Mouse (Mus musculus): ENCODE measurements around the gene Fgf23. TPM values are rescaled to one million over a fixed set of nuclear protein-coding genes. Genes with fewer than 3 reads are reported as not detected.

Fgf23 gene
- polyA plus RNA-seq, 1 experiment from 2014 or later, result 0.09 TPM

- peaks cover 66% of the 10 kb centered on the region for H3K36me3 ChIP-seq (ENCODE audit: control insufficient read depth, insufficient read depth, low read length)
- no peak for ATAC-seq
Measured at GRCm38 (mm10) chr6:127129659-127130058, 57.0 kb downstream of the Fgf23 start.

GRCm38 (mm10) chr6:127130377-127130776, 57.7 kb downstream of the Fgf23 start:
- Histone ChIP-seq H3K9me3 (replicated peaks; ENCODE audit: control insufficient read depth, low read length) (no peaks in the 10 kb centered on the region), H3K27ac (ENCODE audit: low read depth, low read length) (peak overlapping the region; percentile 39; the same call in 1 of the 2 replicates), H3K4me2 (ENCODE audit: low read length) (no peak overlapping the region), H3K9ac (ENCODE audit: low read length) (0 out of 2 replicates have a peak overlapping the region, but pooled peaks have one; percentile 29), H3K27me3 (replicated peaks; ENCODE audit: control insufficient read depth, insufficient read depth, low read length) (no peaks in the 10 kb centered on the region), H3K36me3 (ENCODE audit: control insufficient read depth, insufficient read depth, low read length) (peaks cover 70% of the 10 kb centered on the region), H3K4me1 (ENCODE audit: control insufficient read depth, insufficient read depth, low read length) (peaks cover 34% of the 10 kb centered on the region), H3K4me3 (ENCODE audit: low read depth, low read length) (no peak overlapping the region)
- WGBS, result 40% methylated on average over 13 of the region's 13 CpGs
- peak; percentile 75 for DNase-seq (ENCODE audit: low spot score)
- peak; percentile 22 for ATAC-seq

More at GRCm38 (mm10) chr6:127129659-127130058, 57.0 kb downstream of the Fgf23 start:
- WGBS, result 91% methylated on average over 14 of the region's 14 CpGs
- Histone ChIP-seq H3K4me3 (ENCODE audit: low read depth, low read length) (no peak overlapping the region), H3K27me3 (replicated peaks; ENCODE audit: control insufficient read depth, insufficient read depth, low read length) (no peaks in the 10 kb centered on the region), H3K9ac (ENCODE audit: low read length) (no peak overlapping the region), H3K4me1 (ENCODE audit: control insufficient read depth, insufficient read depth, low read length) (peaks cover 29% of the 10 kb centered on the region), H3K9me3 (replicated peaks; ENCODE audit: control insufficient read depth, low read length) (no peaks in the 10 kb centered on the region), H3K4me2 (ENCODE audit: low read length) (no peak overlapping the region), H3K27ac (ENCODE audit: low read depth, low read length) (no peak overlapping the region)
- no peak for DNase-seq (ENCODE audit: low spot score)

Other genes with a start within 250 kb of the Fgf23 start
- 184 and 204 TPM in 2 replicates for gene Ndufa9, start 223.8 kb upstream of the Fgf23 start, polyA plus RNA-seq (2014; fragmentation: Nextera tagmentation; extraction: Ambion mirVana)
- 0.07 and 0.09 TPM in 2 replicates for gene Akap3, start 219.8 kb upstream of the Fgf23 start, polyA plus RNA-seq (2014; fragmentation: Nextera tagmentation; extraction: Ambion mirVana)
- gene Dyrk4, start 151.1 kb upstream of the Fgf23 start, polyA plus RNA-seq (2014; fragmentation: Nextera tagmentation; extraction: Ambion mirVana), result 0.10 TPM in 1 of 2 replicates, not detected in the other
- gene Rad51ap1, start 133.3 kb upstream of the Fgf23 start, polyA plus RNA-seq (2014; fragmentation: Nextera tagmentation; extraction: Ambion mirVana), result 28.3 and 33.6 TPM in 2 replicates
- 29.0 and 33.0 TPM in 2 replicates for gene D6Wsu163e, start 132.9 kb upstream of the Fgf23 start, polyA plus RNA-seq (2014; fragmentation: Nextera tagmentation; extraction: Ambion mirVana)
- not detected in 2 replicates for gene Fgf6, start 57.3 kb upstream of the Fgf23 start, polyA plus RNA-seq (2014; fragmentation: Nextera tagmentation; extraction: Ambion mirVana)
- gene Tigar, start 36.7 kb downstream of the Fgf23 start, polyA plus RNA-seq (2014; fragmentation: Nextera tagmentation; extraction: Ambion mirVana), result 7.4 and 8.1 TPM in 2 replicates
- 1,278 and 1,343 TPM in 2 replicates for gene Ccnd2, start 79.3 kb downstream of the Fgf23 start, polyA plus RNA-seq (2014; fragmentation: Nextera tagmentation; extraction: Ambion mirVana)